Mouse (Mus musculus): Measurements from ENCODE around the gene Dspp.

Gene Dspp

DNA sequence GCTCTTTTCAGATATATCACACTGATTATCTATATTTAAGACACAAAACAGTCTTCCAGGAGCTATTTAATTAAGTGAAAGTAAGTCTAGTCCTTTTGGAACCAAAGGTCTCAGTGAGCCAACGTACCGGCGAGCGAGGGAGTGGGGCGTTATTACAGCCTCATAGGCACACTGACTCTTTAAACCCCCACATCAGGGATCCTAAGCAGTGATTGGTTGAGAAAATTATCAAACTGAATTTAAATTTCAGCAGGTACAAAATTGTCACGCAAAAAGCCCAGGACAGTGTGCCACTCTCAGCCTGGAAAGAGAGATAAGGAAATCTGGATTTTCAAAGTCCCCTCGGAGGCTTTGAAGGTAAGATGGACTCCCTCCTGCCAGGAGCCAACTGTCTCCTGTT lies at the start of gene Dspp:
TSS of gene Dspp (plus strand) at position 301 of the 400 bp plus-strand sequence.
- DNase-seq (ENCODE audit: low spot score in 2 of 2): no peak

DNA sequence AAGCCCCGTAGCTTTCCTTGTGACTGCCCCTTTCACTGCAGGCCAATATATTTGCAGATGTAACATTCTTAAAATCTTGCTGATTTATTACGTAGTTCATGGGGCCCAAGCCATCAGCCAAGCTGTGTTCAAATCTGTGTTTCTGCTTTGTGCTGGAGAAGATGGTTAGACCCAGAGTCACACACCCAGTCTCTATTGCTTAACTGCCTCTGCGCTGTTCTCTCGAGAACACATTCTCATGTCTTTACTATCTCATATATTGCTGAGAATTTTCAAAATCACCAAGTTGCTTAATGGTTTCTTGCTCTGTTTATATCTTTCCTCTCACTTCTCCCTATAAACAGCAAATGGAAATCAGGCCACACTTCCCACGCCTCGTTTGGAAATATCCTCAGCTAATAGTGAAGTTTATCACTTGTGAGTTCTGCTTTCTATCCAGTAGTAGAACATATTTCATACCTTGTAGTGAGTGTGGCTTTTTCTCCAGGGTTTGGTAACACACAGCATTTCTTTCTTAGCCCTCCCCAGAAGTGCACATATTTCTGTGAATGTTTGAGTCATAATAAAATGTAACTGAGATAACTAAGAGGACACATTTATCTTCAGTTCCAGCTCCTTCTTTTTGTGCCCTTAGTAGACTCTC lies 46.4 kb upstream of the Dspp start:
- no peak for DNase-seq (ENCODE audit: low spot score in 2 of 2)

DNA sequence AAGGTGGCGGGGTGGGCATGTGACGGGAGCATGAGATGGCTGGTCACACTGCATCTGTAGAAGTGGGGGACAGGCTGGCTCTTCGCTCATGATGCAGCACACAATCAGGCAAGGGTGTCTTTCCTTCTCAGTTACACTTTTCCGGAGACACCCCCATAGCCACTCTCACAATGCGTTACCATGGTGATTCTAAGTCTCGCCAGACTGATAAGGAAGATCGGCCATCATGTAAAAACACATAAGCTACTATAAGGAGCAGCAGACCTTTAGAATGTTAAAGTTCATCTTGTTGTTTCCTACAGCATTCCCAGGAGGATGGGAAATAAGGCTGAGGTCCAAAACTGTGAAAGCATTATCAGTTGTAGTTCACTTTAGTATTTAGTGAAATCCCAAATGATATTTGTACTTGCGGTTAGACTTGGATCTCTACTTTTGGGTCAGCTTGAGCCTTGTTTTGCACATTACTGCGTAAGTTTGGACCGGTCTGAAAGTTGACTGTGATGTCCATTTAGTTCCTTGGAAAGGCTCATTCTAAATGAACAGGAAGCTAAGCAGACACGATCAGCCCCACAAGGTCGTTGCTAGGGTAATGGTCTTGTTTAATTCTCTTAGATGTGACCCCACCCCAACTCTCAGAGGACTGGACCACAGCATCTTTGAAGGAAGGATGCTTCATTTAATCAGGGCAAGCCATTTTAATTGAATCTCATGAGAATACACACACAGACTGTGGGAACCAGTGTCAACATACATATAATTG lies 43.8 kb upstream of the Dspp start:
- no peak for DNase-seq (ENCODE audit: low spot score in 2 of 2)

DNA sequence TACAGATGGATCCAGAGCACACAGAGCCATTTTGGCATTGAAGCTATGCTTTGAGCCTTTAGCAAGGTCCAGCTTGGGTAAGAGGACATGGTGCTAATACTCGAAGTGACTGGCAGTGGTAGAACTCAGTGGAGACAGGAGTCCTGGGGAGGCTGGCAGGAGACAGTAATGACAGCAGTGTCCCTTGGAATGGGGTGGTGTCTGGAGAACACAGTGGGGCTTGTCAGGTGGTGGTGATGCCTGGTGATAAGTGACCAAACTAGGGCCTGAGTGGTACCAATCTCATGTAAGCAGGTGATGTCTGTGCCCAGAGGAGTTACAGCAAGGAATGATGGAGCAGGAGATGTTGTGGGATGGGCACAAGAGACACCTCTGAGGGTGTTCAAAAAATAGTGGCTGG lies 43.2 kb upstream of the Dspp start:
- no peak for DNase-seq (ENCODE audit: low spot score in 2 of 2)

DNA sequence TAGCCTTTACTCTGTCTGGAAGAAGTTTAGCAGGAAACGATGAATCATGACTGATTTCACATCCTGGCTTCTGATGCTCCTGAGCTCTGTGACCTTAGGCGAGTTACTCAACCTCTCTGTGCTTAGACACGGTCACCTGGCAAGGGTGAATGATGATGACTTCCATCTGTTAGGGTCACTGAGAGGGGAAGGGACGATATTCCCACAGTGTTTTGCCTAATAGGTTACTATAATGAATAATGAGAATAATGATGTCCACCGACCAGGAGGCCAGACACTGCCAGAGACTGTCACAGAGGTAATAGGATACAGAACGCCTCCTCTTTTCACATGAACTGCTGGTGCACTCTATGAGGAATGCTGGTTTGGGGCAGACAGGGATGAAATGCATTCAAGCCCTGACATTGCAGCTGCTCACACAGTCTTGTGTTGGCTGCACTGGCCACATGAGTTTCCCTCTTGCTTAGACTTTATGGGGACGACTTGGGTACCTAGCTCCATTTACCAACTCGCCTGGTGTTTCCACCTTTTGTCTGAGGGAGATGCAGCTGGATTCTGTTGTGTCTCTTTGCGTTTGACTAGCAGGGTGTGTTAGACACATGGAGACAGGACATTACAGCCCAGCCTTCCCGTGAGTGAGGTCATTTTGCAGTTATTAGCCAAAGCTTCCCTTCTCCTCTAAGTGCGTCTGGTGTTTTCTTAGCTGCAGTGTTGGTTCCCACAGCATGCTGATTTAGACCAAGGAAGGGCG lies 42.1 kb upstream of the Dspp start:
- DNase-seq (ENCODE audit: low spot score in 2 of 2): no peak

DNA sequence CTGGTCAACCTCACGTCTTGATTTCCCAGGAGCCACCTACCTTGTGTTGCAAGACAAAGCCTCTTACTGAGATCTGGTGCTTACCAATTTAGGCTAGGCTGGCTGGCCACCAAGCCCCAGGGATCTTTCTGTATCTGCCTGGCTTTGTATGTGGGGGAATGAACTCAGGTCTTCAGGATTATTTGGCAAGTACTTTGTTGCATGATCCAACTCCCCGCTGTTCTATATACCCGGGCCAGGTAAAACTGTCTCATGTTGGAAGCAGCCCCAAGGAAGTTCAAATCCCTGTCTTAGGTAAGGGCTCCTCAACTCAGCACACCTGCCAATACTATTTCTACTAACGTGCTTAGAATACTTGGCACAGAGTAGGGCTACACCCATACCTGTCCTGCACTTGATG lies 39.6 kb upstream of the Dspp start:
- DNase-seq (ENCODE audit: low spot score in 2 of 2): no peak

DNA sequence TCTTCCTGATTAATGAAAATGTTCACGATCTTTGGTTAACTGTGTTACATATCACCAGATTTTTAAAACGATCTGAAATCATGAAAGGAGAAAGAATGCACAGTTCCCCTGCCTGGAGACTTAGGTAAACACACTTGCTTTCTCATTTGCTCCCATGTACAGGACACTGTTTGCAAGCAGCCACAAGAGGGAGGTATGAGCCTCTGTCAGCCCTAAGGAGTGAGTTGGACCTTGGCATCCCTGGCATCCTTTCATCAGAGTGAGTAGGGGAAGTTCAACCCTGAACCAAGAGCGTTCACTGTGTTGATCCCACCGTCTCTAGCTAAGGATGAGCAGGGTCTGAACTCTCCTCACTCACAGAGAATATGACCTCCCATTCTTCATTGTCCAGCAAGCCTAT lies 39.0 kb upstream of the Dspp start:
- DNase-seq (ENCODE audit: low spot score in 2 of 2): no peak

DNA sequence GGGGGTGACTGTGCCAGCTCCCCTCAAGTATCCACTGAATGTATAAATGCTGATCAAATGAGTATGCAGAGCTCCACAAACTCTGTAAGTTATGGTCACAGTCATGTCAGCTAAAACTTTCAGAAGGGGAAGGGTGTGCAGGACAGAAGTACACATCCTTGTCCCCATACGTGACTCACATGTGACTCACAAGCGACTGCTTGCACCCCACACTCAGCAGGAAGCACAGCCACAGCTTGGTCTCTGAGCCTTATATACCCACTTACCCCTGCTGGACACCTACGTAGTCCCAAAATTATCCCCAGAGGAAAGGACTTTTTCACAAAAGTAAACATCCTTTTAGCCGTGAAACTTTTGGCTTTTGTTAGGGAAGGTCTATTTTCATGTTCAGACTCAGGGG lies 36.8 kb upstream of the Dspp start:
- DNase-seq (ENCODE audit: low spot score in 2 of 2): no peak

DNA sequence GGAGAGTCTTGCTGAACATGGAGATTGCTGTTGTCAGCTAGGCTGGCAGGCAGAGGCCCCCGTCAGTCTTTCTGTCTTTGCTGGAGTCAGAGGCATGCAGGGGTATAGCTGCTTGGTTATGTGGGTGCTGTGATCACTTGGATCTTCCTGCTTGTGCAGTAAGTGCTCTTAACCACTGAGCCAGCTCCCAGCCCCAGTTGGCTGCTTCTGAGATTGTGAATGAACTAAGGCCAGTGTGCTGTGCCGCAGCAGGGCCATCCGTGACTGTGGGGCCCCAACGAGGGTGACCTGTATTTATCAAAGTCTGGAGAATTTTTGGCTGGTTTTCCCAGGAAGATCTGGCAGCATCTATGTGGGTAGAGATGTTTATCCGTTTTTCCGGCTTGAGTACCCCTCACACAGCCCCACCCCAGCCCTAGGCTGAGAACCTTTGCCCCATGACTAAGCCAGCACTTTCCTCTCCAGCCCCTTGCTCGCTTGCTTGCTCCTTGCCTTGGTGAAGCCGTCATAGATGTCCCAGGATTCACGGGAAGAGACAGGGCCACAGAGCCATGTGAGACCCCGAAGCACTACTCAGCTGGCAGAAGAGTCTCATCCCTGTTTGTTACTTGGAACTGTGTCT lies 32.5 kb upstream of the Dspp start:
- DNase-seq (ENCODE audit: low spot score in 2 of 2): no peak

DNA sequence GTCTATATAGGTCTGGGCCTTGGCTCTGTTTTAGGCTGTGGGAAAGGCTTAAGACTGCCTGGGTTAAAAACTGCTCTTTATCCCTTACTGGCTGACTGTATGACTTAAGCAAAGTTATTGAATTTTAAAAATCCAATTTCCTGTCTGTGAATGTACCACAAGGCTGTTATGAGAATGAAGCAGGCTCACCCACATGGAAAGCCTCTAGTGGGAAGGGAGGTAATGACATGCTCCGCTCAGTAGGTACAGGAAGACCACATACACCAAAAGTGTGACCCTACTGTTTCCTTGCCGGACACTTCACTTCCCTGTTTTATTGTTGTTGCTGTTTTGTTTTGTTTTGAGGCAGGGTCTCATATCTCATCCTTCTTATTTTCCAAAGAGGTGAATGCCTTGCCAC lies 29.4 kb upstream of the Dspp start:
- no peak for DNase-seq (ENCODE audit: low spot score in 2 of 2)

DNA sequence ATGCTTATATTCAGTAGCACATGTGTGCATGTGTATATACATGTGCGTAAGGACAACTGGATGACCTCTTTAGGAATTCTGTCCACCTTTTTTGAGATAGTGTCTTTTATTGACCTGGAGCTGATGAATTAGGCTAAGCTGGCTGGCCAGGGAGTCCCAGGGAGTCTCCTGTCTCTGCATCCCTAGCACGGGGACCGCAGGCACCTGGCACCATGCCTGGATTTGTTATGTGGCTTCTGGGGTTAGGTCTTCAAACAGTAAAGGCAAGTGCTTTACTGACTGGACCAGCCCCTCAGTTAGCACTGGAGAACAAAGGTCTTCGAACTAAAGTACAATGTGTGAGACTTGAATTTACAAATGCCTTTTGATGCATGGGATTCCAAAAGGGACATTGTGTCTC lies 26.5 kb upstream of the Dspp start:
- no peak for DNase-seq (ENCODE audit: low spot score in 2 of 2)

DNA sequence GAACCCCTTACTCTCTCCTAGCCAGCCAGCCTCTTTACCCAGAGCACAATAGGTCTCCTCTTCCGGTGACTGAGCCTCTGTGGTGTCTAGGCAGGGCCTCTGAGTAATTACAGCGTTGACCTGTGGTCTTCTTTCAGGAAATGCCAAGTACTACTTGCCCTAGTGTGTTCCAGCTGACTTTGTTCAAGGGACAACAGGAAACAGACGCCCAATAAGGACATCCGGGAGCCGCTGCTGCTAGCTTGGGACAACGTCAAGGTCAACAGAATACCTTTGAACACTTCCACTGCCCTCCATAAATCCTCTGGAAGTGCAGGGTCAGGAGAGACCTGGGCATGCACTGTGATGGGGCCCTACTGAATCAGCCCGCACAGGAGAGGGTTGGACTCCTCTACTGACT lies 21.2 kb upstream of the Dspp start:
- DNase-seq (ENCODE audit: low spot score in 2 of 2): no peak

DNA sequence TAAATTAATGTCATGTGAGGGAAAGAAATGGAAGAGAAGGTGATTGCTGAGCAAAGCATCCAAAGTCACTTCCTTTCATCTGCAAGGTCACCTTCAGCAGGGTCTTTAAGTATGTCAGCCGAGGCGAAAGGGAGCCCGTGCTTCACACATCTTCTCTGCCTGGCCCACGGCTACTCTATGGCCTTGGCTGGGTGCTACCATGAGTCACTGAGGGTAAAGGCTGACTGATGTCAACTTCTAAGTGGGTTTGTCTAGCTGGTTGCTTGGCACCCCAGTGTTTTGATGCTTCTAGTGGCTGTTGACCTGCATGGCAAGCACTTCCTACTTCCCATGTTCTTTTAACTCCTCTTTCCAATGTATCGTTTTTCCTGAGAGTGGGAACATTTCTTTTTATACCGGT lies 20.3 kb upstream of the Dspp start:
- no peak for DNase-seq (ENCODE audit: low spot score in 2 of 2)

DNA sequence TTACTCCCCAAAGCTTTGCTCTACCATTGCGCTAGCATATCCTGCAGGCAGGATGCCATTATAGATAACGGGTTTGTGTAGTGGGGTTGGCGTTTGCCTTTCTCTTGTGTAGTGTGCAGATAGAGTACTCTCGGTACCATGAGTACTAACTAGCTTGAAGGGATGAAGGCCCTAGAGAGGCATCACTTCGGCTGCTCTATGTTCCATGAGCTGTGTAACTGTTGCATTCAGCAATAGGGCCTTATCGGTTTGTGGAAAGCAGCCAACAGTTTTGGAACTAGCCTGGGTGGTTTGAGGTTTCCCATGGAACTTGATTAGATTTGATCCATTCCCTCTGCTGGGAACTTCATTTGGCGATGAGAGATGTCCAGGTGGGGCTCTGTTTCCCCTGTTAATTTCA lies 12.8 kb upstream of the Dspp start:
- DNase-seq (ENCODE audit: low spot score in 2 of 2): no peak

DNA sequence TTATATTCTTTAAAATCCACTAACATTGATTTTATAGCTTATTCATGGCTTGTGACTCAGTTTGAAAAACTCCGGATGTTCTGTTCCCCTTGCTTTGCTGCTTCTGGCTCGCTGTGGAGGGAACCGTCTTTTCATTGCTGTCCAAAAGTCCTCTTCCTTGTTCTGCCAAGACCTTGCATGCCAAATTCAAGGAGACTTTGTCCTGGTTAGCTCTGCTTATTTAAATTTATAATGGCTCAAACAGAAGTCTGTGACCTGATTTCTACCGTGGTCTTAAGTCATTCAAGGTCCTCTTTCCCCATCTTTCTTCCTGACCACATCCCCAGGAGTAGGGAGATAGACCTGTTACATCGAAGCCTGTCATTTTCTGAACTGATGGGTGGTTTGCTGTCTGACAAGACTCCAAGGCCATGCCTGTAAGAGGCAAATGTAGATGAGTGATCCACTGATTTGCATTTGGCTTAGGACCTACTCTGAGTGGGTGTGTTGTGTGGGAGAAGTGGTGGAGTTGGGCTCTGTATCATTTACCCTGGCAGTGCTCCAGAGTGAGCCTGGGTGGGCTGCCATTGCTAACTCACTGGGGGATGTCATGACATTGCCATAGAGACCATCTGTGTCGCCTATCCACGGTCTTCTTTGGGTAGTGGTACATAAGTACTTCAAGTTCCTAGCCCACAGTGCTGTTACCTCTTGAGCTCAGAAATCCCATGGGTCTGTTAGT lies 12.0 kb upstream of the Dspp start:
- DNase-seq (ENCODE audit: low spot score in 2 of 2): peak; percentile 9 to 17

DNA sequence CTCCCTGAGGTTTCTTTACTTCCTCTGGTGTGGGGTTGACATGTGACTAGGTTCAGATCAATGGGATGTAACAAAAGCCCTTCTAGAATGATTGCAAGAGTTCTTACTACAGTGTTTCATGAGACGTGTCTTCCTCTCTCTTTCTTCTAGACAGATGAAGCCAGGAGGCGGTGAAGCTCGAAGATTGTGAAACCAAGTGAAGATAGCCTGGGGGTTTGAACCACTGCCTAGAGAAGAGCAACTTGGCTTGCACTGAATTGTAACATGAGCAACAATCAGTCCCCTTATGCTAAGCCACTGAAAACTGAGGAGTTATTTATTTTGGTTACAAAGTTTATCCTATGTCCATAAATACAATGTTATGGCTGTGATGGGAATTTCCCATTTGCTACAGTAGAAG lies 9.9 kb upstream of the Dspp start:
- DNase-seq (ENCODE audit: low spot score in 2 of 2): no peak

DNA sequence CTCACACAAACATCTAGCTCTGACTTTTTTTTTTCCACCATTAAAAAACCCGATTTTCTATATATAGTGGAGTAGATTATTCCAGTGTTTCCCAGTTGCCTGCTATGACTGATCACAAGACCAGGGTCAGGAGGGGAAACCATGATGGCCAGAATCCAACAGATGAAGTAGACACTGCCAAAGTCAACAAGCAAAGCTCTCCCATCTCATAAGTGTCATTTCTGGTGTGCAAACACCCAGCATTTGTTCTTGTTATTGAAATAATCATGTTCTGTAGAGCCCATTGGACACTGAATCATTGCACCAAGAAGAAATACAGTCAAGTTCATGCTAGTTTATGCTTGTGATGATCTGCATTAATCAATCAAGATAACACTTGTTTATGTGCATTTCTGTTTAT lies 9.1 kb upstream of the Dspp start:
- no peak for DNase-seq (ENCODE audit: low spot score in 2 of 2)

DNA sequence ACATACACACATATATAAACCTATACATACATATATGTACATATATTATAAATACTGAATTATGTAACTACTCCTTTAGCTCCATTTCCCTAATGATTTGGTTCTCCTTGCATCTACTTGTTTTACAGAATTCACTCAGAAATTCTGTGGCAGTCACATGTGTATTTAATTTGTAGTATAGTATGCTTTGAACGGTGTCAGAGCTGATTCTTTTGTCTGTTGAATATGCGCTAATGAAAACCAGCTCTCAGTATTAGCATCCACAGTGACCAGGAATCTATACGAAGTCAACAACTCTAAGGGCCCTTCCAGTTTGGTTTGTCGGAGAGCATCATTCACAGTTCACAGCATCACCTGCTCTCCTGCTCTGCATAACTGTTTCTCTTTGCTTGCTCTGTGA lies 7.0 kb upstream of the Dspp start:
- DNase-seq (ENCODE audit: low spot score in 2 of 2): no peak

DNA sequence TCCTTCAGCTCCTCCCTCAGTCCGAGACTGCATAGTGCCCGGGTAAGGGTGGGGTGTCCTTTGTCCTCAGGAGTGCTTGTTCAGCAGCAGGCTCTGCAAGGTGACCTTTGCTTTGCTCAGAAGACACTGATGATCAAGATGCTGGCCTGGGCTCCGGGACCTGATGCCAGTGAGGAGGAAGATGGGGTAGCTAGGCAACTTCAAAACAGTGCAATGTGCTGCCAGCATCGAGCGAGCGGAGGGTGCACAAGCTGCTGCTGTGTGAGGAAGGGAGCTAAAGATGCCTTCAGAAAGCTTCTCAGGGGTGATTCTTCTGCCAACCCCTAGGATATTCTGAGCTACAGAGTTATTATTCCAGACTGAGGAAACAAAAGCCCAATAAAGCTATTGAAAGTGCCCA lies 2.6 kb downstream of the Dspp start:
- DNase-seq (ENCODE audit: low spot score in 2 of 2): no peak

DNA sequence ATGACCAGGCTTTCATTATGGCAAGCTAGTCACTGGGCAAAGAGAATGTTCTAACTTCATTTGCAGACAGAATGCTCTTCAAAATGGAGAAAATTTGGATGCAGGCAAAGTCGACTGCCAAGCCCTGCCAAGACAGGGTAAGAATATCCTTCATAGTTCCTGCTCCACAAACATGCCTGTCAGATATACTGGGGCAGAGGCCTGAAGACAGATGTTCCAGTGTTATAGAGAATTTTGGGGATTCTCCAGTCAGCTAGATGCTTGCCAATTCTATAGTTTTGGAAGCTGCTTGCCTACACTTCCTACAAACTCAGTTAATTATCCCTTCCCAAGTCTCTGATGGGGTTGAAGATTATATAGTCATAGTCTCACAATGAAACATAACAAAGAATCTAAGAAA lies 13.2 kb downstream of the Dspp start:
- no peak for DNase-seq (ENCODE audit: low spot score in 2 of 2)

DNA sequence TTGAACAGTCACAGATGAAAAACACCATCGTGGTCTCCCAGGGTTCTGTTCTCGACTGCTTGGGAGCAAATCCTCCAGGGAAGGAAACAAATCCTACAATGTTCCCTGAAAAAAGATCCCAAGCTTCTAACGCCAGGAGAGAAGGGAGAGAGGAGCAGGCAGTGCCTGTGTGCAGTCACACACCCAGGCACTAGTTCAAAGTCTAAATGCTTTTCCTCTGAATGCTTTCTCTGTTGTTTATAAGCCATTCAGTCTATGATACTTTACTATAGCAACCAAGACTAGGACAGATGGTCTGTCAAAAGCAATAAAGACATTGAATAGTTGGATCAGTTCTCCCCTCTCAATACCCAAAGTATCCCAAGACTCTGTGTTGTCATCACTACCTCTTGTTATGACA lies 16.8 kb downstream of the Dspp start:
- DNase-seq (ENCODE audit: low spot score in 2 of 2): no peak

DNA sequence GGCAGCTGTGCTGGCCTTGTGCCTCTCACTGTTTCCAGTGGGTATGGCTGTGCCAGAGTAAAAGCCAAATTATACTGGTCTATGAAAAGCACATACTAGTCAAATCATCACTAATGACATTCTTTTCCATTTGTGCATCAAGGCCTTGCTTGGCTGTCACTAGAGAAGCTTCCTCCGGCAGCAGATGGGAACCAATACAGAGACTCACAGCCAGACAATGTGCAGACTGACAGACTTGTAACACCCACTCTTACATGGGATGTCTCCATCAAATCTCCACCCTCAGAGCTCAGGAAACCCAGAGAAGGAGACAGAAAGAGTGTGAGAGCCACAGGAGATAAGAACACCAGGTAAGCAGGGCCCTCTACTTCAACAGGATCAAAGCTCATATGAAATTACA lies 24.6 kb downstream of the Dspp start:
- no peak for DNase-seq (ENCODE audit: low spot score in 2 of 2)
